In the genomic region with DNA sequence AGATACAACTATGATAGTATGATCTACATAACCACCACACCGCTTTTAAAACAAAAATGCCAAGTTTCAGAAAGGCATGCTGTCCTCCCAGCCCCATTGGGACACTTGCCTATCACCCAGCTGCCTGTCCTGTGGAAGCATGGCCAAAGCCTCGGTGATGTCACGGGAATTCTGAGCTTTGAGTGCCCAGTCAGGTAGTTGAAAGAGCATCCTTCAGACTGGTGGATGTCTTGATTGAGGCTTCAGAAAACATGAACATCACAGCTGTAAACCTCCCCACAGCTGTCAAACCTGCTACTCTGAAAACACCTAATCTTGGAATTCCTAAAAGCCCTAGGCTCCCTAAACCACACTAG, we compare ENCODE assay signal across 11 mouse cellular contexts. TPM values are rescaled to one million over a fixed set of nuclear protein-coding genes. Genes with fewer than 3 reads are reported as not detected.
DNase-seq lines count a peak whose midpoint lies in the region; ATAC-seq lines count a peak whose summit lies in the region.
"Had no signal": no experiment of that assay in that cellular context is flagged by ENCODE, and none has a peak within 500 bp of the region (broad histone marks: within the 10 kb centered on the region; RNA-seq: fewer than 3 reads in every experiment).

No protein-coding gene starts in this region.

- no peak for ATAC-seq in forebrain, embryonic 15.5 days (replicated peaks)
- ATAC-seq in hindbrain, embryonic 13.5 days (ENCODE audit: low FRiP score): no peak
- ATAC-seq in hindbrain, embryonic 16.5 days: no peak
- ATAC-seq in neural tube, embryonic 12.5 days (ENCODE audit: low FRiP score, low read depth): no peak
- no peak for ATAC-seq in neural tube, embryonic 15.5 days (ENCODE audit: low FRiP score)

- H3K27ac ChIP-seq in forebrain, embryonic 10.5 days: no peak overlapping the region
- no peak overlapping the region for H3K27ac ChIP-seq in forebrain, embryonic 15.5 days (replicated peaks)
- H3K27ac ChIP-seq in hindbrain, embryonic 13.5 days: no peak overlapping the region
- H3K27ac ChIP-seq in hindbrain, embryonic 16.5 days (ENCODE audit: low read depth, low read length): no peak overlapping the region
- H3K27ac ChIP-seq in neural tube, embryonic 12.5 days: no peak overlapping the region
- H3K27ac ChIP-seq in neural tube, embryonic 15.5 days (replicated peaks): no peak overlapping the region

- DNase-seq in forebrain, embryonic 10.5 days (ENCODE audit: extremely low spot score, low spot score): no peak
- DNase-seq in neural tube, embryonic 10.5 days (ENCODE audit: extremely low spot score, low spot score): no peak
- DNase-seq in left cerebral cortex, adult 9 months (ENCODE audit: low spot score in 2 of 2): no peak
- DNase-seq: adrenal gland, adult 8-10 months; cerebellum, postnatal 14 days; lung, adult 18-20 months had no signal

- WGBS in forebrain, embryonic 10.5 days: 94% methylated on average over 3 of the region's 3 CpGs
- 94% methylated on average over 3 of the region's 3 CpGs for WGBS in forebrain, embryonic 15.5 days
- WGBS in hindbrain, embryonic 13.5 days: 96% methylated on average over 3 of the region's 3 CpGs
- WGBS in hindbrain, embryonic 16.5 days: 98% methylated on average over 3 of the region's 3 CpGs
- 94% methylated on average over 3 of the region's 3 CpGs for WGBS in neural tube, embryonic 12.5 days
- 97% methylated on average over 3 of the region's 3 CpGs for WGBS in neural tube, embryonic 15.5 days

- H3K9ac ChIP-seq in forebrain, embryonic 15.5 days (replicated peaks): no peak overlapping the region
- 0 out of 2 replicates have a peak overlapping the region, but pooled peaks have one; percentile 97 for H3K9ac ChIP-seq in hindbrain, embryonic 13.5 days
- H3K9ac ChIP-seq in hindbrain, embryonic 16.5 days (ENCODE audit: low read depth, low read length): no peak overlapping the region
- no peak overlapping the region for H3K9ac ChIP-seq in neural tube, embryonic 12.5 days
- H3K9ac ChIP-seq in neural tube, embryonic 15.5 days (replicated peaks): no peak overlapping the region

- H3K4me2 ChIP-seq in forebrain, embryonic 15.5 days (replicated peaks): no peak overlapping the region
- H3K4me2 ChIP-seq in hindbrain, embryonic 13.5 days: no peak overlapping the region
- no peak overlapping the region; the same call in 1 of the 2 replicates for H3K4me2 ChIP-seq in hindbrain, embryonic 16.5 days (ENCODE audit: low read length)
- H3K4me2 ChIP-seq in neural tube, embryonic 12.5 days (replicated peaks): peak overlapping the region; percentile 90; the same call in 1 of the 2 replicates
- H3K4me2 ChIP-seq in neural tube, embryonic 15.5 days: no peak overlapping the region

- H3K27me3 ChIP-seq in forebrain, embryonic 10.5 days (ENCODE audit: poor library complexity, severe bottlenecking): peaks cover 11% of the 10 kb centered on the region
- peaks cover 2% of the 10 kb centered on the region for H3K27me3 ChIP-seq in forebrain, embryonic 15.5 days
- peaks cover 5% of the 10 kb centered on the region; the same call in 1 of the 2 replicates for H3K27me3 ChIP-seq in hindbrain, embryonic 13.5 days
- no peaks in the 10 kb centered on the region for H3K27me3 ChIP-seq in hindbrain, embryonic 16.5 days (replicated peaks; ENCODE audit: control insufficient read depth, insufficient read depth, low read length)
- H3K27me3 ChIP-seq in neural tube, embryonic 12.5 days (replicated peaks): no peaks in the 10 kb centered on the region
- peaks cover 5% of the 10 kb centered on the region; the same call in 1 of the 2 replicates for H3K27me3 ChIP-seq in neural tube, embryonic 15.5 days (replicated peaks)

- peaks cover 50% of the 10 kb centered on the region for H3K36me3 ChIP-seq in forebrain, embryonic 10.5 days (replicated peaks)
- H3K36me3 ChIP-seq in forebrain, embryonic 15.5 days: peaks cover 40% of the 10 kb centered on the region
- peaks cover 48% of the 10 kb centered on the region for H3K36me3 ChIP-seq in hindbrain, embryonic 13.5 days
- H3K36me3 ChIP-seq in hindbrain, embryonic 16.5 days (ENCODE audit: control insufficient read depth, insufficient read depth, low read length): peaks cover 29% of the 10 kb centered on the region
- H3K36me3 ChIP-seq in neural tube, embryonic 12.5 days: peaks cover 42% of the 10 kb centered on the region
- H3K36me3 ChIP-seq in neural tube, embryonic 15.5 days: peaks cover 45% of the 10 kb centered on the region

- H3K9me3 ChIP-seq in forebrain, embryonic 10.5 days: no peaks in the 10 kb centered on the region
- H3K9me3 ChIP-seq in forebrain, embryonic 15.5 days: no peaks in the 10 kb centered on the region
- H3K9me3 ChIP-seq in hindbrain, embryonic 13.5 days: no peaks in the 10 kb centered on the region
- H3K9me3 ChIP-seq in hindbrain, embryonic 16.5 days (ENCODE audit: control insufficient read depth, low read length): no peaks in the 10 kb centered on the region
- H3K9me3 ChIP-seq in neural tube, embryonic 12.5 days: no peaks in the 10 kb centered on the region
- H3K9me3 ChIP-seq in neural tube, embryonic 15.5 days (replicated peaks): no peaks in the 10 kb centered on the region

- peak overlapping the region; percentile 89; the same call in 1 of the 2 replicates for H3K4me3 ChIP-seq in forebrain, embryonic 10.5 days
- H3K4me3 ChIP-seq in forebrain, embryonic 15.5 days: no peak overlapping the region
- no peak overlapping the region; the same call in 1 of the 2 replicates for H3K4me3 ChIP-seq in hindbrain, embryonic 13.5 days
- H3K4me3 ChIP-seq in hindbrain, embryonic 16.5 days (ENCODE audit: low read length): no peak overlapping the region
- no peak overlapping the region for H3K4me3 ChIP-seq in neural tube, embryonic 12.5 days
- 0 out of 2 replicates have a peak overlapping the region, but pooled peaks have one; percentile 91 for H3K4me3 ChIP-seq in neural tube, embryonic 15.5 days (replicated peaks)

- H3K4me1 ChIP-seq in forebrain, embryonic 10.5 days: peaks cover 39% of the 10 kb centered on the region
- peaks cover 37% of the 10 kb centered on the region for H3K4me1 ChIP-seq in forebrain, embryonic 15.5 days
- peaks cover 46% of the 10 kb centered on the region for H3K4me1 ChIP-seq in hindbrain, embryonic 13.5 days (replicated peaks)
- H3K4me1 ChIP-seq in hindbrain, embryonic 16.5 days (ENCODE audit: control insufficient read depth, insufficient read depth, low read depth, low read length): peaks cover 20% of the 10 kb centered on the region
- peaks cover 26% of the 10 kb centered on the region for H3K4me1 ChIP-seq in neural tube, embryonic 12.5 days
- peaks cover 50% of the 10 kb centered on the region for H3K4me1 ChIP-seq in neural tube, embryonic 15.5 days

RNA-seq across cellular contexts. Expression of gene Scaf1, which starts 2.1 kb away (rescaled TPM):
- polyA plus RNA-seq in forebrain, embryonic 10.5 days (2016; fragmentation: Nextera tagmentation; extraction: Ambion mirVana): 39.9 and 41.0 TPM in 2 replicates
- polyA plus RNA-seq in forebrain, embryonic 15.5 days (2015; fragmentation: Nextera tagmentation; extraction: Ambion mirVana): 42.8 and 47.1 TPM in 2 replicates
- polyA plus RNA-seq in hindbrain, embryonic 13.5 days (2015; fragmentation: Nextera tagmentation; extraction: Ambion mirVana): 42.4 and 45.2 TPM in 2 replicates
- 38.6 and 47.1 TPM in 2 replicates for polyA plus RNA-seq in hindbrain, embryonic 16.5 days (2015; fragmentation: Nextera tagmentation; extraction: Ambion mirVana)
- 47.2 and 47.3 TPM in 2 replicates for polyA plus RNA-seq in neural tube, embryonic 12.5 days (2016; fragmentation: Nextera tagmentation; extraction: Ambion mirVana)
- polyA plus RNA-seq in neural tube, embryonic 15.5 days (2015; fragmentation: Nextera tagmentation; extraction: Ambion mirVana): 43.3 and 46.1 TPM in 2 replicates

RNA-seq across cellular contexts. Expression of gene Rras, which starts 3.7 kb away (rescaled TPM):
- 15.0 and 16.8 TPM in 2 replicates for polyA plus RNA-seq in forebrain, embryonic 10.5 days (2016; fragmentation: Nextera tagmentation; extraction: Ambion mirVana)
- 10.4 and 11.5 TPM in 2 replicates for polyA plus RNA-seq in forebrain, embryonic 15.5 days (2015; fragmentation: Nextera tagmentation; extraction: Ambion mirVana)
- polyA plus RNA-seq in hindbrain, embryonic 13.5 days (2015; fragmentation: Nextera tagmentation; extraction: Ambion mirVana): 11.5 and 15.4 TPM in 2 replicates
- 13.1 and 16.7 TPM in 2 replicates for polyA plus RNA-seq in hindbrain, embryonic 16.5 days (2015; fragmentation: Nextera tagmentation; extraction: Ambion mirVana)
- polyA plus RNA-seq in neural tube, embryonic 12.5 days (2016; fragmentation: Nextera tagmentation; extraction: Ambion mirVana): 16.8 and 18.4 TPM in 2 replicates
- 14.2 and 24.2 TPM in 2 replicates for polyA plus RNA-seq in neural tube, embryonic 15.5 days (2015; fragmentation: Nextera tagmentation; extraction: Ambion mirVana)

RNA-seq across cellular contexts. Expression of gene Bcl2l12, which starts 15.6 kb away (rescaled TPM):
- polyA plus RNA-seq in forebrain, embryonic 10.5 days (2016; fragmentation: Nextera tagmentation; extraction: Ambion mirVana): 80.7 and 83.9 TPM in 2 replicates
- 19.2 and 21.8 TPM in 2 replicates for polyA plus RNA-seq in forebrain, embryonic 15.5 days (2015; fragmentation: Nextera tagmentation; extraction: Ambion mirVana)
- polyA plus RNA-seq in hindbrain, embryonic 13.5 days (2015; fragmentation: Nextera tagmentation; extraction: Ambion mirVana): 16.2 and 19.7 TPM in 2 replicates
- 10.2 and 15.7 TPM in 2 replicates for polyA plus RNA-seq in hindbrain, embryonic 16.5 days (2015; fragmentation: Nextera tagmentation; extraction: Ambion mirVana)
- polyA plus RNA-seq in neural tube, embryonic 12.5 days (2016; fragmentation: Nextera tagmentation; extraction: Ambion mirVana): 41.1 and 42.9 TPM in 2 replicates
- 9.8 and 19.8 TPM in 2 replicates for polyA plus RNA-seq in neural tube, embryonic 15.5 days (2015; fragmentation: Nextera tagmentation; extraction: Ambion mirVana)

RNA-seq across cellular contexts. Expression of gene Irf3, which starts 16.6 kb away (rescaled TPM):
- polyA plus RNA-seq in forebrain, embryonic 10.5 days (2016; fragmentation: Nextera tagmentation; extraction: Ambion mirVana): 70.5 and 76.0 TPM in 2 replicates
- polyA plus RNA-seq in forebrain, embryonic 15.5 days (2015; fragmentation: Nextera tagmentation; extraction: Ambion mirVana): 62.6 and 66.6 TPM in 2 replicates
- 66.7 and 68.3 TPM in 2 replicates for polyA plus RNA-seq in hindbrain, embryonic 13.5 days (2015; fragmentation: Nextera tagmentation; extraction: Ambion mirVana)
- polyA plus RNA-seq in hindbrain, embryonic 16.5 days (2015; fragmentation: Nextera tagmentation; extraction: Ambion mirVana): 63.5 and 65.4 TPM in 2 replicates
- polyA plus RNA-seq in neural tube, embryonic 12.5 days (2016; fragmentation: Nextera tagmentation; extraction: Ambion mirVana): 71.0 and 73.4 TPM in 2 replicates
- polyA plus RNA-seq in neural tube, embryonic 15.5 days (2015; fragmentation: Nextera tagmentation; extraction: Ambion mirVana): 56.8 and 70.2 TPM in 2 replicates

RNA-seq across cellular contexts. Expression of gene Prmt1, which starts 27.7 kb away (rescaled TPM):
- 909 and 984 TPM in 2 replicates for polyA plus RNA-seq in forebrain, embryonic 10.5 days (2016; fragmentation: Nextera tagmentation; extraction: Ambion mirVana)
- polyA plus RNA-seq in forebrain, embryonic 15.5 days (2015; fragmentation: Nextera tagmentation; extraction: Ambion mirVana): 703 and 728 TPM in 2 replicates
- 681 and 687 TPM in 2 replicates for polyA plus RNA-seq in hindbrain, embryonic 13.5 days (2015; fragmentation: Nextera tagmentation; extraction: Ambion mirVana)
- 629 and 637 TPM in 2 replicates for polyA plus RNA-seq in hindbrain, embryonic 16.5 days (2015; fragmentation: Nextera tagmentation; extraction: Ambion mirVana)
- 595 and 646 TPM in 2 replicates for polyA plus RNA-seq in neural tube, embryonic 12.5 days (2016; fragmentation: Nextera tagmentation; extraction: Ambion mirVana)
- 605 and 615 TPM in 2 replicates for polyA plus RNA-seq in neural tube, embryonic 15.5 days (2015; fragmentation: Nextera tagmentation; extraction: Ambion mirVana)

Comparison
In these comparisons a context has a peak if more than half of its experiments do, and no peak if none do; other contexts are left out.
1. H3K4me3 ChIP-seq: peak in forebrain, embryonic 10.5 days (single experiment) and neural tube, embryonic 15.5 days (single experiment); none in forebrain, embryonic 15.5 days (single experiment), hindbrain, embryonic 13.5 days (single experiment), hindbrain, embryonic 16.5 days (single experiment) and neural tube, embryonic 12.5 days (single experiment).